Mouse (Mus musculus): ENCODE data around the gene Ninl. TPM values are rescaled to one million over a fixed set of nuclear protein-coding genes. Genes with fewer than 3 reads are reported as not detected.

Gene Ninl
- 5.3 and 5.8 TPM in 2 replicates for polyA plus RNA-seq (2015; fragmentation: Nextera tagmentation; extraction: Ambion mirVana)

DNA sequence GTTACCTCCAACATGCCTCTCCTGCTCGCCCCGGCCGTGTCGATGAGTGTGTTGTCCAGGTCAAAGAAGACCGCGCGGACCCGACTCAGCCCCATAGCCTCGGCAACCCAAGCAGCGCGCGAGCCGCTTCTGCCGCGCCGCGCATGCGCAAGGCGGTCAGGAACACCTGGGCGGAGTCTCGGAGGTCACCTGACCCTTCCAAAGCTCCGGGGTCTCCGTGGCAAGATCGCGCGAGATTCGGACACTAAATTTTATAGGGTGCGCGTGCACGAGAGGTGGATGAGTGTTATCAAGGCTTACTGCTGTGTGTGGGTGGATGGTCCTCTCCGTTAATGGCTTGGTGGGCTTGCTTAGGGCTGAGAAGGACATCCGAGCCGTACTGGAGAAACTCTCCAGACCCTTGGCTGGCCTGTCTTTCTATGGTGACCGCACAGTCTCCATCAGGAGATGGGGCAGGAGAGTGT, at the start of gene Ninl, which contains the start of gene Nanp:
TSS of gene Ninl (minus strand) at position 151 of the 464 bp plus-strand sequence.
TSS of gene Nanp (minus strand) at position 167 of the 464 bp plus-strand sequence.
- Histone ChIP-seq H3K27me3 (replicated peaks) (no peaks in the 10 kb centered on the region), H3K36me3 (no peaks in the 10 kb centered on the region), H3K4me2 (peak within 1 kb of the TSS; percentile 87), H3K4me3 (peak within 1 kb of the TSS; percentile 96), H3K27ac (replicated peaks) (peak within 1 kb of the TSS; percentile 82), H3K9ac (peak within 1 kb of the TSS; percentile 99), H3K9me3 (no peaks in the 10 kb centered on the region), H3K4me1 (peaks cover 24% of the 10 kb centered on the region)
- ATAC-seq (ENCODE audit: extremely low read depth, insufficient number of reproducible peaks, low FRiP score, low TSS enrichment), result peak; percentile 93
- under 1% methylated on average over 34 of the region's 34 CpGs for WGBS

DNA sequence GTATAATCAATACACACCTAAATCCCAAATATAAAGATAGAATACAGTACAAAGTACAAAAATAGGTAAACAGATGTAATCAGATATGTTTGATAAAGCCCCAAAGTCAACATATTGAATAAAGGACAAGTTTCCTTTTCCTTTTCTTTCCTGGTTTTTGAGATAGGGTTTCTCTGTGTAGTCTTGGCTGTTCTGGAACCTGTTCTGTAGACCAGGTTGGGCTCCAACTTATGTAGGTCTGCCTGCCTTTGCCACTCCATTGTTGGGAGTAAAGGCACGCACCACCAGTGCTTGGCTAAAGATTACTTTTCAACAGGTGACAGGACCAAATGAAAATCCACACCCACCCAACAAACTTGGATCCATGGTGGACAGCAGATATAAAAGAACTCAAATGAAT, 17.5 kb upstream of the Ninl start:
- no peak overlapping the region for H3K27ac ChIP-seq (replicated peaks)
- H3K36me3 ChIP-seq, result no peaks in the 10 kb centered on the region
- no peak overlapping the region for H3K4me2 ChIP-seq
- H3K27me3 ChIP-seq (replicated peaks), result no peaks in the 10 kb centered on the region
- no peak overlapping the region for H3K9ac ChIP-seq
- ATAC-seq (ENCODE audit: extremely low read depth, insufficient number of reproducible peaks, low FRiP score, low TSS enrichment), result no peak
- no peaks in the 10 kb centered on the region for H3K9me3 ChIP-seq
- WGBS, result 80% methylated on average over 1 of the region's 1 CpGs
- no peak overlapping the region for H3K4me3 ChIP-seq
- no peaks in the 10 kb centered on the region for H3K4me1 ChIP-seq

- 82% methylated on average over 1 of the region's 1 CpGs for WGBS
- ATAC-seq (ENCODE audit: extremely low read depth, insufficient number of reproducible peaks, low FRiP score, low TSS enrichment), result no peak
Observed at GRCm38 (mm10) chr2:151040411-151040810, 1.2 kb upstream of the Ninl start.

DNA sequence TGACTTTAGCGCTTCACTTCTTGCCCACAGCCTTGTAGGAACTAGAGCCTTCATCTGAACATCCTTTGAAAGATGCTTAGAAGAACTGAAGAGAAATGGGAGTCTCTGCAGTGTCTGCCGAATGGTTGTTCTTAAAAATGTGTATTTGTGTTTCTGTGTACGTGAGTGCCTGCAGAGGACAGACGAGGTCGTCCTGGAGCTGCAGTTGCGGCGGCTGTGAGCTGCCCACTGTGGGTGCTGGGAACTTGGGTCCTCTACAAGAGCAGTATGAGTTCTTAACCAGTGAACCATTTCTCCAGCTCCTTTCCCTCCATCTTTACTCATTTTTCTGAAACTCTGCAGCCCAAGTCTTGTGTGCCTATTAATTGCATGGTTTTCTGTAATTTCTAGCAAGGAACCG, 544 bp upstream of the Ninl start:
- peak overlapping the region; percentile 58 for H3K27ac ChIP-seq (replicated peaks)
- H3K4me3 ChIP-seq, result peak overlapping the region; percentile 96
- peaks cover 24% of the 10 kb centered on the region for H3K4me1 ChIP-seq
- no peaks in the 10 kb centered on the region for H3K27me3 ChIP-seq (replicated peaks)
- ATAC-seq (ENCODE audit: extremely low read depth, insufficient number of reproducible peaks, low FRiP score, low TSS enrichment), result no peak
- H3K4me2 ChIP-seq, result peak overlapping the region; percentile 87
- H3K9ac ChIP-seq, result peak overlapping the region; percentile 99
- no peaks in the 10 kb centered on the region for H3K9me3 ChIP-seq
- 45% methylated on average over 8 of the region's 8 CpGs for WGBS
- H3K36me3 ChIP-seq, result no peaks in the 10 kb centered on the region

More at GRCm38 (mm10) chr2:151040411-151040810, 1.2 kb upstream of the Ninl start:
- H3K27me3 ChIP-seq (replicated peaks), result no peaks in the 10 kb centered on the region
- H3K4me3 ChIP-seq, result no peak overlapping the region
- no peaks in the 10 kb centered on the region for H3K36me3 ChIP-seq
- H3K9me3 ChIP-seq, result no peaks in the 10 kb centered on the region
- H3K27ac ChIP-seq (replicated peaks), result no peak overlapping the region
- no peak overlapping the region for H3K9ac ChIP-seq
- peaks cover 24% of the 10 kb centered on the region for H3K4me1 ChIP-seq
- no peak overlapping the region for H3K4me2 ChIP-seq

DNA sequence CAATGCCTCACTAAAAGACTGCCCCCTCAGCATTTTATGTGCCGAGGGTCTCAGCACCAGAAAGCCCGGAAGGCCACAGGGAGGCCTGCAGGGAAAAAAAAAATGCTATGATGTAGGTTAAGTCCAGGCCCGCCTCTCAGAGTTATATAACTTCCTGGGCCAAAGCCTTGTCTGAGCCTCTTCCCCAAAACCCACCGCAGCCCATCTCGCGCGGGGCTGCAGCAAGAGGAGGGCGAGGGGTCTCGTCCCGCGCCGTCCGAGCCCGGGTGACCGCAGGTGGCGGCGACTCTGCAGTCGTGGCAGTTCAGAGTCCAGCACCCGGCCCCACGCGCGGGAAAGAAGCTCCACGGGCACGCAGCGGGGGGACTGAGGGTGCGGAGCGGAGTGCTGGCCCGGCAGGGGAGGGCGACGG, 365 bp downstream of the Ninl start:
- Histone ChIP-seq H3K4me3 (peak overlapping the region; percentile 96), H3K27ac (replicated peaks) (peak overlapping the region; percentile 82), H3K27me3 (replicated peaks) (no peaks in the 10 kb centered on the region), H3K9me3 (no peaks in the 10 kb centered on the region), H3K4me1 (peaks cover 24% of the 10 kb centered on the region), H3K4me2 (peak overlapping the region; percentile 87), H3K9ac (peak overlapping the region; percentile 99), H3K36me3 (no peaks in the 10 kb centered on the region)
- WGBS, result under 1% methylated on average over 30 of the region's 30 CpGs
- ATAC-seq (ENCODE audit: extremely low read depth, insufficient number of reproducible peaks, low FRiP score, low TSS enrichment), result peak; percentile 59

GRCm38 (mm10) chr2:151037876-151038552, 1.2 kb downstream of the Ninl start:
- no peak for ATAC-seq (ENCODE audit: extremely low read depth, insufficient number of reproducible peaks, low FRiP score, low TSS enrichment)
- WGBS, result 48% methylated on average over 18 of the region's 18 CpGs
- peak overlapping the region; percentile 42; the same call in 1 of the 2 replicates for H3K27ac ChIP-seq (replicated peaks)

GRCm38 (mm10) chr2:151037292-151037691, 1.9 kb downstream of the Ninl start:
- 90% methylated on average over 1 of the region's 1 CpGs for WGBS
- peak overlapping the region; percentile 87 for H3K4me2 ChIP-seq

More at GRCm38 (mm10) chr2:151037876-151038552, 1.2 kb downstream of the Ninl start:
- H3K9ac ChIP-seq, result peak overlapping the region; percentile 99
- no peaks in the 10 kb centered on the region for H3K27me3 ChIP-seq (replicated peaks)
- peaks cover 24% of the 10 kb centered on the region for H3K4me1 ChIP-seq
- no peaks in the 10 kb centered on the region for H3K36me3 ChIP-seq
- peak overlapping the region; percentile 96 for H3K4me3 ChIP-seq
- no peaks in the 10 kb centered on the region for H3K9me3 ChIP-seq
- peak overlapping the region; percentile 87 for H3K4me2 ChIP-seq

DNA sequence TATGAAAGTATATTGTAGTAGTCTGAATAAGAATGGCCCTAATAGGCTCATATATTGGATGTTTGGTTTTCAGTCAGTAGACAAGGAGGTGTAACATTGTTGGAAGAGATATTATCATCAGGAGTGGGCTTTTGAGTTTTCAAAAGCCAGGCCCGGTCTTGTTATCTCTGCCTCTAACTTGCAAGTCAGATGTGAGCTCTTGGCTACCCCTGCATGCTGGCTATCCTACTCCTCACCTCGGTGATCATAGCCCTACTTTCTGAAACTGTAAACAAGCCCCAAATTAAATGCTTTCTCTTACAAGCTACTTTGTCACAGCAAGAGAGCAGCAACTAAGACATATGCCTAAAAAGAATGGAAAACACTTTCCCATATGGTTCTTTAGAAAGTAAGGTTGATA, 2.5 kb downstream of the Ninl start:
- peak overlapping the region; percentile 87; the same call in 1 of the 2 replicates for H3K4me2 ChIP-seq
- no peaks in the 10 kb centered on the region for H3K9me3 ChIP-seq
- 58% methylated on average over 2 of the region's 2 CpGs for WGBS
- no peak overlapping the region for H3K27ac ChIP-seq (replicated peaks)
- no peak overlapping the region for H3K9ac ChIP-seq
- peaks cover 24% of the 10 kb centered on the region for H3K4me1 ChIP-seq
- no peak for ATAC-seq (ENCODE audit: extremely low read depth, insufficient number of reproducible peaks, low FRiP score, low TSS enrichment)
- no peaks in the 10 kb centered on the region for H3K36me3 ChIP-seq
- H3K27me3 ChIP-seq (replicated peaks), result no peaks in the 10 kb centered on the region
- H3K4me3 ChIP-seq, result no peak overlapping the region

More at GRCm38 (mm10) chr2:151037292-151037691, 1.9 kb downstream of the Ninl start:
- Histone ChIP-seq H3K36me3 (no peaks in the 10 kb centered on the region), H3K9ac (no peak overlapping the region), H3K4me3 (peak overlapping the region; percentile 96; the same call in 1 of the 2 replicates), H3K9me3 (no peaks in the 10 kb centered on the region), H3K4me1 (peaks cover 24% of the 10 kb centered on the region), H3K27me3 (replicated peaks) (no peaks in the 10 kb centered on the region), H3K27ac (replicated peaks) (0 out of 2 replicates have a peak overlapping the region, but pooled peaks have one; percentile 42)
- ATAC-seq (ENCODE audit: extremely low read depth, insufficient number of reproducible peaks, low FRiP score, low TSS enrichment), result no peak

DNA sequence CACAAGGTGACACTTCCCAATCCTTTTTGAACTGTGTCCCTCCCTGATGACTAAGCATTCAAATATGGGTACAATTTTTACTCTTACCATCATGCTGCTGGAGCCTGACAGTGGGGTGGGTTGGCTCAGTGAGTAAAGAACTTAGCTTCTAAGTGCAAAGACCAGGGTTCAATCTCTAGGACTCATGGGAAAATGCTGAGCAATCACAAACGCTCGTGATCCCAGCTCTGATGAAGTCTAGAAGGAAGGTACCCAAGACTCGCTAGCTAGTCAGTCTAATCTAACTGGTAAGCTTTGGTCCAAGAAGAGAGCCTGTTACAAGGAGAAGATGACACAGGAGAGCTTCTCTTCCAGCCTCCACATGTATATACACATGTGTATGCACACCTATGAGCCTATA, 4.7 kb downstream of the Ninl start:
- WGBS, result 93% methylated on average over 3 of the region's 3 CpGs
- Histone ChIP-seq H3K9me3 (no peaks in the 10 kb centered on the region), H3K4me3 (no peak overlapping the region), H3K36me3 (peaks cover under 1% of the 10 kb centered on the region; the same call in 1 of the 2 replicates), H3K27me3 (replicated peaks) (no peaks in the 10 kb centered on the region), H3K4me2 (no peak overlapping the region), H3K9ac (no peak overlapping the region), H3K4me1 (peaks cover 17% of the 10 kb centered on the region), H3K27ac (replicated peaks) (no peak overlapping the region)
- no peak for ATAC-seq (ENCODE audit: extremely low read depth, insufficient number of reproducible peaks, low FRiP score, low TSS enrichment)

GRCm38 (mm10) chr2:151021158-151021557, 18.0 kb downstream of the Ninl start:
- ATAC-seq (ENCODE audit: extremely low read depth, insufficient number of reproducible peaks, low FRiP score, low TSS enrichment), result no peak
- 83% methylated on average over 10 of the region's 10 CpGs for WGBS

DNA sequence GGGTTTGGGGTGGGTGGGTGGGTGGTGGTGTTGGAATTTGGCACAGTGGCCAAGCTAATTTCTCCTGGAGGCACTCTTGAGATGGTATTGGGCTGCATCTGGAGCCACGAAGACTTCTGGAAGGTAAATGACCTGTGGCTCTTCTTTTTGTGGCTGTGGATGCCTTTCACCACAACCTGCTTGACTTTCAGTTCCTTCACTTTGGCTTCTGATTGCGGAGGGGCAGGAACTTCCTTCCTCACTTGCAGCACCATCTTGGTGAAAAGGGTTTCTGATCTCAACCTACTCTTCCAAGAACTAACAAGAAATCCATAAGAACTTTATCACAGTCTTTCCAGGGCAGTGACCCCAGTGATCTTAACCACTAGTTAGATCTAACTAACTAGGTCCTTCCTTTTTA, 23.9 kb downstream of the Ninl start:
- Histone ChIP-seq H3K4me3 (no peak overlapping the region), H3K9me3 (no peaks in the 10 kb centered on the region), H3K27me3 (replicated peaks) (peaks cover 7% of the 10 kb centered on the region; the same call in 1 of the 2 replicates), H3K4me2 (no peak overlapping the region), H3K36me3 (no peaks in the 10 kb centered on the region), H3K9ac (no peak overlapping the region), H3K4me1 (no peaks in the 10 kb centered on the region), H3K27ac (replicated peaks) (no peak overlapping the region)
- no peak for ATAC-seq (ENCODE audit: extremely low read depth, insufficient number of reproducible peaks, low FRiP score, low TSS enrichment)
- 89% methylated on average over 2 of the region's 2 CpGs for WGBS

More at GRCm38 (mm10) chr2:151021158-151021557, 18.0 kb downstream of the Ninl start:
- Histone ChIP-seq H3K9me3 (no peaks in the 10 kb centered on the region), H3K27ac (replicated peaks) (no peak overlapping the region), H3K9ac (no peak overlapping the region), H3K36me3 (peaks cover 9% of the 10 kb centered on the region), H3K4me2 (no peak overlapping the region), H3K4me3 (no peak overlapping the region), H3K4me1 (no peaks in the 10 kb centered on the region), H3K27me3 (replicated peaks) (no peaks in the 10 kb centered on the region)
